Mouse (Mus musculus) liver, embryonic 13.5 days (tissue): ENCODE results near the gene Taok1. TPM values are rescaled to one million over a fixed set of nuclear protein-coding genes. Genes with fewer than 3 reads are reported as not detected.

Source experiments
- ATAC-seq: fragments of 200-750 bp; cut with Nextera tagmentation; 2 replicates; pipeline ENCODE4 v1.8.0; 2017; ENCODE audit warnings: low read depth, mild to moderate bottlenecking, moderate number of reproducible peaks, moderate library complexity
- DNase-seq: peaks from one replicate; pipeline ENCODE4 v3.0.0; 2022
- H3K27ac ChIP-seq: fragments of 300-500 bp; sonication (generic); 2 replicates; pipeline ENCODE4 v1.5.1; 2015; ENCODE audit warnings: moderate library complexity, mild to moderate bottlenecking, inconsistent platforms
- H3K27me3 ChIP-seq: fragments of 300-500 bp; sonication (generic); 2 replicates; pipeline ENCODE4 v1.6.1; 2015; ENCODE audit warnings: mild to moderate bottlenecking, inconsistent platforms
- H3K36me3 ChIP-seq: fragments of 300-500 bp; sonication (generic); 2 replicates; pipeline ENCODE4 v1.6.1; 2015; ENCODE audit warnings: mild to moderate bottlenecking, inconsistent platforms
- H3K4me1 ChIP-seq: fragments of 300-500 bp; sonication (generic); replicated peaks from 2 replicates; pipeline ENCODE4 v1.6.1; 2015; ENCODE audit warnings: inconsistent platforms
- H3K4me2 ChIP-seq: fragments of 300-500 bp; sonication (generic); 2 replicates; pipeline ENCODE4 v1.6.1; 2015; ENCODE audit warnings: inconsistent platforms, mild to moderate bottlenecking, moderate library complexity
- H3K4me3 ChIP-seq: fragments of 300-500 bp; sonication (generic); replicated peaks from 2 replicates; pipeline ENCODE4 v1.5.1; 2015; ENCODE audit warnings: mild to moderate bottlenecking, inconsistent platforms
- H3K9ac ChIP-seq: fragments of 300-500 bp; sonication (generic); 2 replicates; pipeline ENCODE4 v1.6.1; 2015; ENCODE audit warnings: mild to moderate bottlenecking, inconsistent platforms
- H3K9me3 ChIP-seq: fragments of 300-500 bp; sonication (generic); replicated peaks from 2 replicates; pipeline ENCODE4 v1.6.1; 2016; ENCODE audit warnings: inconsistent platforms
- WGBS: fragments of 180-500 bp; shearing (Covaris S2); methylation state at CpG from one replicate; pipeline ENCODE4 v1.1.7; 2015; ENCODE audit not compliant: insufficient replicate concordance; 5-methylcytosine and 5-hydroxymethylcytosine counted together
- polyA plus RNA-seq: library from polyadenylated mRNA; unstranded; fragments of >200 nt; fragmentation: Nextera tagmentation; extraction: Ambion mirVana; gene quantifications from 2 replicates; pipeline ENCODE4 v1.2.1, GENCODE M21; 2015

The Taok1 gene
- polyA plus RNA-seq, 1 experiment from 2014 or later = 4.7 TPM

DNA sequence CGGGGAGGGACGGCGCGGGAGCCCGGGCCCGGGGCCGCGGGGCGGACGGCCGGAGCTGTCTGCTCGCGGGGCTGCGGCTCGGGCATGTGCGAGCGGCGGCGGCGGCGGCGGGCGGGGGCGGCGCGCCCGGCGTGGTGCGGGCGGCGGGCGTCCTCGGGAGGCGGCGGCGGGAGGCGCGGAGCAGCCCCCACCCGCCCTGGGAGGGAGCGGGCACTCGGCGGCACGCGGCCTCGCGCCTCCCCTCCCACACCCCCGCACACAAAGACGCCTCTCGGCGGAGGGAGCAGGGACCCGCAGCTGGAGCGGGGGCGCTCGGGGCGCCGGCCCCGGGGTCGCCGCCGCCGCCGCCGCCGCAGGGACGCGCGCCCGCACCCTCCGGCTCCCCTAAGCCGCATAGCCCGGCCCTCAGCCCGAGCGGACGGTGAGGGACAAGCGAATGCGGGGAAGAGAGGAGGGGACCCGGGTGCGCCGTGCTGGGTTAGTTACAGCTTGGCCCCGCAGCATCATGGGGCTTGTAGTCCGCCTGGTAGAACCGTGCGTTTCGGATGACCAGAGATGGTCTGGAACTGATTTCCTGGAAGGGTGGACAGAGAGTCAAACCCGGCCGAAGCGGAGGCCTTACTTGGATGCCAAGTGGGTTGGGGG, 117.9 kb downstream of the Taok1 start, which contains the start of gene Ankrd13b:
TSS of gene Ankrd13b (minus strand) at position 88 of the 645 bp plus-strand sequence.
- DNase-seq (no peak), ATAC-seq (0 out of 2 replicates have a peak, but pooled peaks have one; percentile 9)
- no peaks in the 10 kb centered on the region for H3K36me3 ChIP-seq
- under 1% methylated on average over 67 of the region's 87 CpGs for WGBS
- H3K4me3 ChIP-seq = peak within 1 kb of the TSS; percentile 72
- no peak within 1 kb of the TSS for H3K27ac ChIP-seq
- peaks cover 34% of the 10 kb centered on the region for H3K27me3 ChIP-seq
- H3K9me3 ChIP-seq = no peaks in the 10 kb centered on the region
- peak within 1 kb of the TSS; percentile 98 for H3K4me2 ChIP-seq
- peaks cover 62% of the 10 kb centered on the region for H3K4me1 ChIP-seq
- peak within 1 kb of the TSS; percentile 75 for H3K9ac ChIP-seq

GRCm38 (mm10) chr11:77488771-77489581, 118.6 kb downstream of the Taok1 start:
- 6% methylated on average over 55 of the region's 55 CpGs for WGBS

GRCm38 (mm10) chr11:77486798-77487197, 120.8 kb downstream of the Taok1 start:
- H3K4me1 ChIP-seq = peaks cover 49% of the 10 kb centered on the region
- H3K27ac ChIP-seq = no peak overlapping the region
- H3K4me3 ChIP-seq = no peak overlapping the region
- WGBS = 76% methylated on average over 5 of the region's 5 CpGs
- no peaks in the 10 kb centered on the region for H3K9me3 ChIP-seq
- ATAC-seq = no peak
- H3K27me3 ChIP-seq = peaks cover 34% of the 10 kb centered on the region
- DNase-seq = no peak
- no peaks in the 10 kb centered on the region for H3K36me3 ChIP-seq
- no peak overlapping the region for H3K9ac ChIP-seq
- no peak overlapping the region for H3K4me2 ChIP-seq

More at GRCm38 (mm10) chr11:77488771-77489581, 118.6 kb downstream of the Taok1 start:
- Histone ChIP-seq H3K4me1 (peaks cover 55% of the 10 kb centered on the region), H3K9me3 (no peaks in the 10 kb centered on the region), H3K9ac (peak overlapping the region; percentile 75), H3K36me3 (no peaks in the 10 kb centered on the region), H3K27ac (no peak overlapping the region), H3K27me3 (peaks cover 34% of the 10 kb centered on the region), H3K4me3 (peak overlapping the region; percentile 72), H3K4me2 (peak overlapping the region; percentile 96)
- ATAC-seq = no peak
- DNase-seq = no peak

GRCm38 (mm10) chr11:77485229-77485628, 122.4 kb downstream of the Taok1 start:
- no peak for DNase-seq
- no peak for ATAC-seq

GRCm38 (mm10) chr11:77483510-77484255, 123.9 kb downstream of the Taok1 start:
- Histone ChIP-seq H3K9ac (no peak overlapping the region), H3K36me3 (no peaks in the 10 kb centered on the region), H3K4me3 (no peak overlapping the region), H3K4me2 (no peak overlapping the region), H3K27ac (no peak overlapping the region), H3K9me3 (no peaks in the 10 kb centered on the region), H3K27me3 (peaks cover 10% of the 10 kb centered on the region), H3K4me1 (peaks cover 21% of the 10 kb centered on the region)
- ATAC-seq (no peak), DNase-seq (no peak)
- WGBS = 44% methylated on average over 11 of the region's 11 CpGs

More at GRCm38 (mm10) chr11:77485229-77485628, 122.4 kb downstream of the Taok1 start:
- Histone ChIP-seq H3K4me2 (no peak overlapping the region), H3K27ac (no peak overlapping the region), H3K4me3 (no peak overlapping the region), H3K9ac (no peak overlapping the region), H3K36me3 (no peaks in the 10 kb centered on the region), H3K4me1 (peaks cover 33% of the 10 kb centered on the region), H3K27me3 (peaks cover 25% of the 10 kb centered on the region), H3K9me3 (no peaks in the 10 kb centered on the region)
- WGBS = 70% methylated on average over 6 of the region's 6 CpGs

GRCm38 (mm10) chr11:77483043-77483442, 124.6 kb downstream of the Taok1 start:
- ATAC-seq (no peak), DNase-seq (no peak)
- Histone ChIP-seq H3K9ac (no peak overlapping the region), H3K27ac (no peak overlapping the region), H3K4me2 (no peak overlapping the region), H3K27me3 (peaks cover 4% of the 10 kb centered on the region), H3K36me3 (no peaks in the 10 kb centered on the region), H3K4me3 (no peak overlapping the region), H3K9me3 (no peaks in the 10 kb centered on the region), H3K4me1 (peaks cover 15% of the 10 kb centered on the region)
- WGBS = 57% methylated on average over 3 of the region's 3 CpGs

Other genes starting within 250 kb of the Taok1 start
- gene Coro6, start 145.4 kb downstream of the Taok1 start, polyA plus RNA-seq = 0.03 and 0.22 TPM in 2 replicates
- gene Ankrd13b, start 118.1 kb downstream of the Taok1 start, polyA plus RNA-seq = 0.81 and 1.0 TPM in 2 replicates
- gene Git1, start 114.3 kb downstream of the Taok1 start, polyA plus RNA-seq = 1.8 and 1.9 TPM in 2 replicates
- 3.4 and 3.8 TPM in 2 replicates for gene Abhd15, start 92.7 kb downstream of the Taok1 start, polyA plus RNA-seq
- 5.1 and 5.5 TPM in 2 replicates for gene Trp53i13, start 91.8 kb downstream of the Taok1 start, polyA plus RNA-seq
- 0.10 TPM in 1 of 2 replicates, not detected in the other for gene Gm10392, start 88.6 kb downstream of the Taok1 start, polyA plus RNA-seq
- 2.2 TPM in 2 replicates for gene Nufip2, start 78.3 kb upstream of the Taok1 start, polyA plus RNA-seq
- 0.24 TPM in 1 of 2 replicates, not detected in the other for gene Cryba1, start 117.5 kb upstream of the Taok1 start, polyA plus RNA-seq
- gene Myo18a, start 155.4 kb upstream of the Taok1 start, polyA plus RNA-seq = 17.3 and 21.8 TPM in 2 replicates
- gene Gm10277, start 179.9 kb upstream of the Taok1 start, polyA plus RNA-seq = 0.57 and 0.78 TPM in 2 replicates